ENCODE assay signal across 25 mouse cellular contexts in genomic region chr9:3001006-3001405, GRCm38 (mm10). TPM values are rescaled to one million over a fixed set of nuclear protein-coding genes. Genes with fewer than 3 reads are reported as not detected.
DNase-seq lines count a peak whose midpoint lies in the region; ATAC-seq and TF ChIP-seq lines count a peak whose summit lies in the region.
"Not testable (repeated sequence)": the region's sequence is repeated elsewhere in the genome, so short reads cannot be mapped to it uniquely, and the experiment has no call there.
"Had no signal": no experiment of that assay in that cellular context is flagged by ENCODE, and none has a peak within 500 bp of the region (broad histone marks: within the 10 kb centered on the region; RNA-seq: fewer than 3 reads in every experiment).

No protein-coding gene starts in this region.

- WGBS in cerebellum, adult 2 months = 66% methylated on average over 8 of the region's 8 CpGs
- whole genome bisulfite sequencing in kidney, adult 2 months = 70% methylated on average over 8 of the region's 8 CpGs
- 55% methylated on average over 8 of the region's 8 CpGs for WGBS in liver, embryonic 13.5 days (ENCODE audit: insufficient replicate concordance)

- TF ChIP-seq POLR2A in cerebellum, adult 2 months (IDR thresholded peaks at IDR 0.05; ENCODE audit: borderline replicate concordance, insufficient read depth, low read length); kidney, adult 2 months (IDR thresholded peaks at IDR 0.05; ENCODE audit: low read depth, low read length): not testable (repeated sequence)

- not testable (repeated sequence) for H3K27me3 ChIP-seq in cerebellum, adult 2 months (ENCODE audit: control insufficient read depth, insufficient read depth, low read length); kidney, adult 2 months (replicated peaks; ENCODE audit: control insufficient read depth, insufficient read depth, low read length); liver, embryonic 13.5 days

- not testable (repeated sequence) for H3K9ac ChIP-seq in liver, embryonic 13.5 days

- TF ChIP-seq CTCF in cerebellum, adult 2 months (IDR thresholded peaks at IDR 0.05; ENCODE audit: borderline replicate concordance, insufficient read depth, low read depth, low read length); kidney, adult 2 months (conservative IDR thresholded peaks at IDR 0.05; ENCODE audit: insufficient read depth, insufficient read length, low read depth, low read length): not testable (repeated sequence)

- DNase-seq in cerebellum, adult 2 months = peak; percentile 23 to 41
- peak; percentile 57 for DNase-seq in heart, adult 8-10 months (ENCODE audit: low spot score)
- DNase-seq in kidney, adult 2 months = peak; percentile 50
- DNase-seq in layer of hippocampus, postnatal 10 days (ENCODE audit: low spot score in 2 of 2) = peak; percentile 8 to 14
- peak; percentile 47 for DNase-seq in liver, embryonic 13.5 days
- peak; percentile 17 to 24 for DNase-seq in natural killer cell, adult 2 months (ENCODE audit: low spot score in 2 of 2)
- DNase-seq in spleen, postnatal 36 days (ENCODE audit: low spot score in 2 of 2) = peak; percentile 49 to 55
- peak; percentile 4 to 42 for DNase-seq in urinary bladder, adult 18-20 months (ENCODE audit: low spot score in 2 of 2)

- H3K36me3 ChIP-seq in kidney, adult 2 months (ENCODE audit: control insufficient read depth, insufficient read depth, low read length); liver, embryonic 13.5 days: not testable (repeated sequence)

- not testable (repeated sequence) for H3K9me3 ChIP-seq in liver, embryonic 13.5 days (replicated peaks)

- not testable (repeated sequence) for ATAC-seq in liver, embryonic 13.5 days (ENCODE audit: low read depth)

- not testable (repeated sequence) for H3K4me1 ChIP-seq in cerebellum, adult 2 months (ENCODE audit: control insufficient read depth, insufficient read depth, low read length); kidney, adult 2 months (ENCODE audit: control insufficient read depth, insufficient read depth, low read length); liver, embryonic 13.5 days (replicated peaks)

- H3K4me3 ChIP-seq in cerebellum, adult 2 months (replicated peaks; ENCODE audit: insufficient read depth, low read depth, low read length); kidney, adult 2 months (ENCODE audit: insufficient read depth, low read depth, low read length); liver, embryonic 13.5 days (replicated peaks): not testable (repeated sequence)

- not testable (repeated sequence) for H3K4me2 ChIP-seq in liver, embryonic 13.5 days

- not testable (repeated sequence) for H3K27ac ChIP-seq in cerebellum, adult 2 months (ENCODE audit: insufficient read depth, low read length); kidney, adult 2 months (ENCODE audit: insufficient read depth, low read depth, low read length); liver, embryonic 13.5 days

RNA-seq across cellular contexts. Expression of gene Gm10722, which starts 0.3 kb away (rescaled TPM):
- polyA plus RNA-seq in cerebellum, adult 2 months (2012; rRNA removed) = not detected in 2 replicates
- total RNA-seq in heart, adult 8-10 months (2022) = not detected
- polyA plus RNA-seq in kidney, adult 2 months (2012; rRNA removed) = not detected in 2 replicates
- total RNA-seq in layer of hippocampus, postnatal 10 days (2021) = not detected
- not detected in 2 replicates for polyA plus RNA-seq in liver, embryonic 13.5 days (2015; fragmentation: Nextera tagmentation; extraction: Ambion mirVana)
- total RNA-seq: adrenal gland, postnatal 10 days; gastrocnemius, postnatal 4 days; hindbrain, postnatal 0 days; left cerebral cortex, postnatal 4 days; midbrain, postnatal 0 days had no signal
- polyA plus RNA-seq: embryonic facial prominence, embryonic 15.5 days; forebrain, embryonic 16.5 days; heart, embryonic 12.5 days; hindbrain, embryonic 10.5 days; hindbrain, postnatal 0 days; intestine, postnatal 0 days; kidney, postnatal 0 days; liver, postnatal 0 days; macrophage; midbrain, embryonic 10.5 days; midbrain, postnatal 0 days; neural tube, embryonic 11.5 days; small intestine, adult 2 months; stomach, embryonic 16.5 days had no signal

RNA-seq across cellular contexts. Expression of gene Gm11168, which starts 2.1 kb away (rescaled TPM):
- polyA plus RNA-seq in cerebellum, adult 2 months (2012; rRNA removed) = not detected in 2 replicates
- not detected for total RNA-seq in heart, adult 8-10 months (2022)
- not detected in 2 replicates for polyA plus RNA-seq in kidney, adult 2 months (2012; rRNA removed)
- total RNA-seq in layer of hippocampus, postnatal 10 days (2021) = not detected
- not detected in 2 replicates for polyA plus RNA-seq in liver, embryonic 13.5 days (2015; fragmentation: Nextera tagmentation; extraction: Ambion mirVana)
- total RNA-seq: gastrocnemius, postnatal 4 days; hindbrain, postnatal 0 days; left cerebral cortex, postnatal 4 days; midbrain, postnatal 0 days had no signal
- polyA plus RNA-seq: embryonic facial prominence, embryonic 15.5 days; forebrain, embryonic 16.5 days; heart, embryonic 12.5 days; hindbrain, embryonic 10.5 days; hindbrain, postnatal 0 days; intestine, postnatal 0 days; kidney, postnatal 0 days; liver, postnatal 0 days; macrophage; midbrain, embryonic 10.5 days; midbrain, postnatal 0 days; neural tube, embryonic 11.5 days; small intestine, adult 2 months; stomach, embryonic 16.5 days had no signal

RNA-seq across cellular contexts. Expression of gene Gm10721, which starts 11.9 kb away (rescaled TPM):
- polyA plus RNA-seq in cerebellum, adult 2 months (2012; rRNA removed) = not detected in 2 replicates
- under 1 TPM; 0.43 to 0.90 (median 0.58) TPM for total RNA-seq in heart, adult 8-10 months (2022)
- not detected in 2 replicates for polyA plus RNA-seq in kidney, adult 2 months (2012; rRNA removed)
- total RNA-seq in layer of hippocampus, postnatal 10 days (2021) = 1 to 10 TPM in 1 of 2 experiments, not detected in 1; 1.3 TPM
- not detected in 2 replicates for polyA plus RNA-seq in liver, embryonic 13.5 days (2015; fragmentation: Nextera tagmentation; extraction: Ambion mirVana)
- total RNA-seq: hindbrain, postnatal 0 days; midbrain, postnatal 0 days had no signal
- polyA plus RNA-seq: embryonic facial prominence, embryonic 15.5 days; forebrain, embryonic 16.5 days; heart, embryonic 12.5 days; hindbrain, embryonic 10.5 days; intestine, postnatal 0 days; kidney, postnatal 0 days; liver, postnatal 0 days; macrophage; midbrain, embryonic 10.5 days; midbrain, postnatal 0 days; neural tube, embryonic 11.5 days; small intestine, adult 2 months; stomach, embryonic 16.5 days had no signal

RNA-seq across cellular contexts. Expression of gene Gm10720, which starts 14.4 kb away (rescaled TPM):
- polyA plus RNA-seq in cerebellum, adult 2 months (2012; rRNA removed) = not detected in 2 replicates
- not detected for total RNA-seq in heart, adult 8-10 months (2022)
- not detected in 2 replicates for polyA plus RNA-seq in kidney, adult 2 months (2012; rRNA removed)
- not detected for total RNA-seq in layer of hippocampus, postnatal 10 days (2021)
- not detected in 2 replicates for polyA plus RNA-seq in liver, embryonic 13.5 days (2015; fragmentation: Nextera tagmentation; extraction: Ambion mirVana)
- total RNA-seq: adrenal gland, postnatal 10 days; gastrocnemius, postnatal 4 days; hindbrain, postnatal 0 days; left cerebral cortex, postnatal 4 days; midbrain, postnatal 0 days had no signal
- polyA plus RNA-seq: embryonic facial prominence, embryonic 15.5 days; forebrain, embryonic 16.5 days; heart, embryonic 12.5 days; hindbrain, embryonic 10.5 days; hindbrain, postnatal 0 days; intestine, postnatal 0 days; kidney, postnatal 0 days; liver, postnatal 0 days; macrophage; midbrain, embryonic 10.5 days; midbrain, postnatal 0 days; neural tube, embryonic 11.5 days; small intestine, adult 2 months; stomach, embryonic 16.5 days had no signal

RNA-seq across cellular contexts. Expression of gene Gm10719, which starts 16.2 kb away (rescaled TPM):
- polyA plus RNA-seq in cerebellum, adult 2 months (2012; rRNA removed) = 0.47 TPM in 1 of 2 replicates, not detected in the other
- under 1 TPM in 2 of 4 experiments, not detected in 2; 0.47 to 0.52 TPM for total RNA-seq in heart, adult 8-10 months (2022)
- polyA plus RNA-seq in kidney, adult 2 months (2012; rRNA removed) = not detected in 2 replicates
- total RNA-seq in layer of hippocampus, postnatal 10 days (2021) = under 1 TPM; 0.62 to 0.76 TPM
- not detected in 2 replicates for polyA plus RNA-seq in liver, embryonic 13.5 days (2015; fragmentation: Nextera tagmentation; extraction: Ambion mirVana)
- total RNA-seq: hindbrain, postnatal 0 days had no signal
- polyA plus RNA-seq: embryonic facial prominence, embryonic 15.5 days; forebrain, embryonic 16.5 days; intestine, postnatal 0 days; liver, postnatal 0 days; macrophage; midbrain, embryonic 10.5 days; neural tube, embryonic 11.5 days; small intestine, adult 2 months; stomach, embryonic 16.5 days had no signal
